In genomic region chr8:45363220-45363619, GRCm38 (mm10) we compare ENCODE assay signal across 22 mouse cellular contexts. TPM values are rescaled to one million over a fixed set of nuclear protein-coding genes. Genes with fewer than 3 reads are reported as not detected.
"Had no signal": no experiment of that assay in that cellular context is flagged by ENCODE, and none has a peak within 500 bp of the region (broad histone marks: within the 10 kb centered on the region; RNA-seq: fewer than 3 reads in every experiment).

No protein-coding gene starts in this region.

- H3K27me3 ChIP-seq: midbrain, embryonic 15.5 days; neural tube, embryonic 12.5 days; neural tube, embryonic 15.5 days had no signal

- DNase-seq: layer of hippocampus, postnatal 36 days; lung, adult 2 months; lung, postnatal 14 days; lung, postnatal 4 days; right cerebral cortex, adult 18-20 months; right cerebral cortex, postnatal 14 days; right cerebral cortex, postnatal 4 days; thymus, adult 2 months; thymus, postnatal 14 days; thymus, postnatal 4 days had no signal

- H3K9ac ChIP-seq: midbrain, embryonic 15.5 days; neural tube, embryonic 12.5 days; neural tube, embryonic 15.5 days had no signal

- H3K36me3 ChIP-seq: midbrain, embryonic 15.5 days; neural tube, embryonic 12.5 days; neural tube, embryonic 15.5 days had no signal

- H3K27ac ChIP-seq: left cerebral cortex, adult 2 months; midbrain, embryonic 15.5 days; neural tube, embryonic 12.5 days; neural tube, embryonic 15.5 days; stomach, postnatal 0 days had no signal

- H3K4me1 ChIP-seq: neural tube, embryonic 12.5 days had no signal

- H3K4me2 ChIP-seq: midbrain, embryonic 11.5 days; midbrain, embryonic 15.5 days; neural tube, embryonic 12.5 days; neural tube, embryonic 15.5 days had no signal

- H3K4me3 ChIP-seq: left cerebral cortex, adult 2 months; midbrain, embryonic 15.5 days; neural tube, embryonic 12.5 days; neural tube, embryonic 15.5 days had no signal

- ATAC-seq: intestine, postnatal 0 days; midbrain, embryonic 15.5 days had no signal

- H3K9me3 ChIP-seq: midbrain, embryonic 15.5 days; neural tube, embryonic 12.5 days; neural tube, embryonic 15.5 days had no signal

RNA-seq across cellular contexts. Expression of gene Gm45753, which starts 55.0 kb away (rescaled TPM):
- polyA plus RNA-seq: intestine, embryonic 14.5 days; intestine, postnatal 0 days; limb, embryonic 11.5 days; limb, embryonic 14.5 days; lung, embryonic 16.5 days; midbrain, embryonic 15.5 days; neural tube, embryonic 12.5 days; neural tube, embryonic 15.5 days; stomach, embryonic 14.5 days; thymus, adult 2 months had no signal
